Mouse (Mus musculus) central nervous system, embryonic 11.5 days (tissue): ENCODE measurements around the gene H2-D1. TPM values are rescaled to one million over a fixed set of nuclear protein-coding genes. Genes with fewer than 3 reads are reported as not detected.

Experiments used
- polyA plus RNA-seq: library from polyadenylated mRNA; depleted of rRNA; stranded (reverse); fragments of >200 nt; gene quantifications from 2 replicates; pipeline ENCODE4 v1.2.3, GENCODE M21; 2012; rRNA removed

H2-D1 gene
- polyA plus RNA-seq: 19.9 and 27.4 TPM in 2 replicates

DNA sequence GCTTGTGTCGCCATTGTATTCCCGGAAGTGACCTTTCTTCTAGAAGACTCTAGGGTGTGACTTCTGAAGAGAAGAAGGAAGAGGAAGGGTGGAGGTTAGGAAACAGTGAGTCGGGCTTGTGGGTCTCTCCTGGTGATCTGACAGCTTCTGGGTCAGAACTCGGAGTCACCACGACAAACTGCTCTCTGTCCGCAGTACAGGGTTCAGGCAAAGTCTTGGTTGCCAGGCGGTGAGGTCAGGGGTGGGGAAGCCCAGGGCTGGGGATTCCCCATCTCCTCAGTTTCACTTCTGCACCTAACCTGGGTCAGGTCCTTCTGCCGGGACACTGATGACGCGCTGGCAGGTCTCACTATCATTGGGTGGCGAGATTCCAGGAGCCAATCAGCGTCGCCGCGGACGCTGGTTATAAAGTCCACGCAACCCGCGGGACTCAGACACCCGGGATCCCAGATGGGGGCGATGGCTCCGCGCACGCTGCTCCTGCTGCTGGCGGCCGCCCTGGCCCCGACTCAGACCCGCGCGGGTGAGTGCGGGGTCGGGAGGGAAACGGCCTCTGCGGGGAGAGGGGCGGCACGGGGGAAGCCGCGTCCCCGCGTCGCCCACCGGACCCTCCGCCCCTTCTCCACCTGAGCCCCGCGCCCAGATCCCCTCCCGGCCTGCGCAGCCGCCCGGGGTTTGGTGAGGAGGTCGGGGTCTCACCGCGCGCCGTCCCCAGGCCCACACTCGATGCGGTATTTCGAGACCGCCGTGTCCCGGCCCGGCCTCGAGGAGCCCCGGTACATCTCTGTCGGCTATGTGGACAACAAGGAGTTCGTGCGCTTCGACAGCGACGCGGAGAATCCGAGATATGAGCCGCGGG is at the start of gene H2-D1:
Gene H2-D1, plus strand, starts transcription at position 67 of the 859 bp plus-strand sequence.

DNA sequence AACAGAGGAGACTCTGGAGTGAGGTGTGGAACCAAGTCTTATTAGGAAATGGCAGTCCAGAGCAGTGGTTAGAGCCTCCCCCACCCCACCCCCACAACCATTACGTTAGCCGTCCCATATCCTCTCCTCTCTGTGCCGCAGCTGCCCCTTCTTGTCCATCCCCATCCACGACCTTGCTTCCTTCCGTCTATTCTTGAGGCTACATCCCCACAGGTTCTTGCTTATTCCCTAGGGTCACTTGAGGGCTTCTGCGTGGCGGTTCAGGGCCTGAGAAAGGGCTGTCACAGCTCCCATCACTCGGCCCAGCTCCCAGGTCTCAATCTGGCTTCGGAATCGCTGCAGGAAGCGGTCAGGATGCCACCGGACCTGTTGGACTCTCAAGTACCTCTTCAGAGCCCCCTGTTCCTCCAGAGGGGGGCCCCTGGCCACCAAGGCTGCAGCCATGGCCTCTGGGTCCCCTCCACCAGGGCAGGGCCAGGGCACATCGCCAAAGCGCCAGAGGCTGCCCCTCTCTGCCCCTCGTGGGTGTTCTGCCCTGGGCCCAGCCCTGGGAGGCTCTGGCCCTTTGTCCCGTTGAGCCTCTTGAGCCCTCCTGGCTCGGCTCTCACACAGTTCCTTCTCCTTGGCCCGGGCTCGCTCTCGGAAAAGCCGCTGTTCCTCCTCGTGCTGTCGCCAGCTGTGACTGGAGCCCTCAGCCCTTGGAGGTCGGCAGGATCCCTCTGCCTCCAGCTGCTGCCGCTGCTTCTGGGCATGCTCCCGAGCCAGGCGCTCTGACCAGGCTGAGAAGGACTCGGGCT is 42.2 kb upstream of the H2-D1 start, which contains the start of gene Gm16181:
Gene Gm16181, plus strand, starts transcription at position 679 of the 797 bp plus-strand sequence.

DNA sequence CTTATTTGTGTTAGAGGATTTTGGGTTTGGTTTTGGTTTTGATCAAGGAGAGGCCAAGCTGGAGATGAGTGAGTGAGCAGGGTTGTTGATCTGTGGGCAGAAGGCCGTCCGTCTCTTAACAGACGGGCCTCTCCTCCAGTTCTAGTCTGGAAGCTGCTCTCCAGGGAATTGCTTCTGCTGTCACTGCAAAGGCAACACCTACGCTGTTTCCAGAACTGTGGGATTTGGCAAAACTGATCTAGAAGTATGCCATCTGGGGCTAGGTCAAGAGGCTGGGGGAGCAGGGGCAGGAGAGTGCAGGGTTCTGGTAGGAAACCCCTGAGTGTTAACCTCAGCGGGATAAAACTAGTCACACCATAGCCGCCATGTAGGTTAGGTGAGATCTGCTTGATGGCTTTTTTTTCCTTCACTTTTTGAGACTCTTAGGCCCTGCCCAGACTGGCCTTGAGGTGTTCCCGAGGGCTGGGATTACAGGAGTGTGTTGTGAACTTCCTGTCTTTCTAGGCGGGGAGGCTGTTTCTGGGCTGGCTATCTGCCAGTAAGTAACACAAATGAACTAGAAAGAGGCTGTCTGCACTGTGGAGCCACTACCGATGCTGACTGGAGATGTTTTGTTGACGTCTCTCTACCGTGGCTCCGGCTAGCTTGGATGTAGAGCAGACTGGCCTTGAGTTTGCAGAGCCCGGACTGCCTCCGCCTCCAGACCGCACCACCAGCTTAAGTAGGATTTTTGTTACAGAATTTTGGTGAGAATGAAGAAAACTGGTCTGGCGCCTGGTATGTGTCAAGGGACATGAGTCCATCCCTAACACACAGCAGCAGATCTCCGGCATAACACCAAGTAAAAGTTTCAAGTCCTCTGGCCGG is 29.2 kb upstream of the H2-D1 start, which contains the start of gene Atp6v1g2:
Gene Atp6v1g2, plus strand, starts transcription at position 547 of the 867 bp plus-strand sequence.

DNA sequence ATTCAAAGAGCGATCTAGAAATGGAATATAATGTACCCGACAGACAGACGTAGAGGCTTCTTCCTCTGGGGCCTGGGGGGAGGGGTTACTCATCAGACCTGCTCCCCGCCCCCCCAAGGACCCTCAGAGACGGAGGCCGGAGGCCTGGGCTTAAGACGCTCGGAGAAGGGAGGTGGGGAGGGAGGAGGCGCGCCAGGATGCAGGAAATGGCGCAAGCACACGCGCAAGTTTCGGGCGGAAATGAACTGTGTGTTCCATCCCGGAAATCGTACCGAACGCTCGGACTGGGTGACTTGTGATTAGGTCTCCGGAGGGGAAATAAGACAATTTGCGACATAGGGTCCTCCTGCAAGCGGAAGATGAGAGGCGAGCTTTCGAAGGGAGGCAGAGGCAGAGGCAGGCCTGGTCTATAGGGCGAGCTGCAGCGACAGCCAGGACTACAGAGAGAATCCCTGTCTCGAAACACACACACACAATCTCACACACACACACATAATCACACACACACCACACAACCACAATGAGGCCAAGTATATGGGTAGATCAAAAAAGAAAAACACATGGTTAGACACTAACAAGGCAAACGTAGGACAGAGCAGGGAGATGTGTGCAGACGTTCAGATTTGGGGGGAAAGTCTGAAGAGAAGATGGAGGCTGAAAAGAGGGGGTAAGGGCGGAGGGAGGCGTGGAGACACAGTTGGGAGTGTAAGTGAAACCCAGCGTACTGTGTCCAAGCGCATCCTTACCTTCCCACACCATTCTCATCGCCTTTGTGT is 26.7 kb upstream of the H2-D1 start, which contains the start of gene Nfkbil1:
Gene Nfkbil1, minus strand, starts transcription at position 179 of the 776 bp plus-strand sequence.

DNA sequence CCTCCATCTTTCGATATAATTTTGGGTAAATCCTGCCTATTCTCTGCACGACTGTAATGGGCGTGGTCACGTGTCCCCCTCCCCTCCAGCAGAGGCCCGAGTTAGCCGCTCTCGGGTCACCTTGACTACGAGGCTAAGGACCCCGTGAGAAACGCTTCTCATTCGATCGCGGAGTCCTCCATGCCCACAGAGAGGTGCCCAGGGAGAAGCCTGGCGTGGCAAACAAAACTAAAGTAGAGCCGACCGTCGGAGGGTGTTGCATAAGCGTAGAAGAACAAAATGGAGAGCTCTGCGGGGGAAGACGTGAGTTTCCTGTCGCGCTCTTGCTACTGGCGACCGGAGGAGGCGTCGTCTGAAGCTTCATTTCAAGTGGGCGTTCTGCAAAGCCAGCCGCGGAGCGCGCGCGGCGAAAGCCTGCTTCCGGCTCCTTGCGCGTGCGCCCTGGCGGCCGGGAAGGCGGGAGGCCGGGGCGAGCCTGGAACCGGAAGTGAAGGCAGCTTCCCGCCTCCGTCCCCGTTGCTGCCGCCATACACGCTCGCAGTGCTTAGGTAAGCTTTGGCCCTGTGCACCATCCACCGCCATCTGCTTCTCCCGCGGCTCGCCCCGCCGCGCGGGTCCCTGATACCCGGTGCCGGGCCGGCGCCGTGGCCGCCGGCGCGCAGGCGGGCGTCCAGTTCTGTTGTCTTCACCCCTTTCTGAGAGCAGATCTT is 21.1 kb upstream of the H2-D1 start, which contains the start of gene Ddx39b:
Gene Ddx39b, plus strand, starts transcription at position 442 of the 710 bp plus-strand sequence.

Other genes starting within 250 kb of the H2-D1 start
- 0.60 and 0.76 TPM in 2 replicates for gene Vwa7, start 246.2 kb upstream of the H2-D1 start, polyA plus RNA-seq
- 6.4 and 8.8 TPM in 2 replicates for gene Sapcd1, start 234.7 kb upstream of the H2-D1 start, polyA plus RNA-seq
- 6.7 and 11.0 TPM in 2 replicates for gene Msh5, start 216.0 kb upstream of the H2-D1 start, polyA plus RNA-seq
- gene Clic1, start 212.8 kb upstream of the H2-D1 start, polyA plus RNA-seq: 122 and 142 TPM in 2 replicates
- gene Ddah2, start 203.7 kb upstream of the H2-D1 start, polyA plus RNA-seq: 392 and 957 TPM in 2 replicates
- 0.19 and 0.28 TPM in 2 replicates for gene Ly6g6c, start 197.3 kb upstream of the H2-D1 start, polyA plus RNA-seq
- 0.67 and 0.88 TPM in 2 replicates for gene Mpig6b, start 196.5 kb upstream of the H2-D1 start, polyA plus RNA-seq
- gene Ly6g6e, start 185.8 kb upstream of the H2-D1 start, polyA plus RNA-seq: 0.18 and 0.29 TPM in 2 replicates
- 2.5 and 3.0 TPM in 2 replicates for gene Ly6g6d, start 184.7 kb upstream of the H2-D1 start, polyA plus RNA-seq
- 0.83 and 1.1 TPM in 2 replicates for gene Ly6g6f, start 177.1 kb upstream of the H2-D1 start, polyA plus RNA-seq
- gene Abhd16a, start 173.5 kb upstream of the H2-D1 start, polyA plus RNA-seq: 39.3 and 52.2 TPM in 2 replicates
- not detected in 2 replicates for gene Ly6g5c, start 154.5 kb upstream of the H2-D1 start, polyA plus RNA-seq
- 1.1 and 2.1 TPM in 2 replicates for gene Ly6g5b, start 147.3 kb upstream of the H2-D1 start, polyA plus RNA-seq
- gene Gpank1, start 141.3 kb upstream of the H2-D1 start, polyA plus RNA-seq: 19.6 and 31.0 TPM in 2 replicates
- 156 and 178 TPM in 2 replicates for gene Csnk2b, start 140.7 kb upstream of the H2-D1 start, polyA plus RNA-seq
- 5.3 and 13.0 TPM in 2 replicates for gene D17H6S53E, start 136.4 kb upstream of the H2-D1 start, polyA plus RNA-seq
- 10.2 and 22.4 TPM in 2 replicates for gene Apom, start 130.7 kb upstream of the H2-D1 start, polyA plus RNA-seq
- gene Bag6, start 127.6 kb upstream of the H2-D1 start, polyA plus RNA-seq: 201 and 247 TPM in 2 replicates
- gene Prrc2a, start 97.8 kb upstream of the H2-D1 start, polyA plus RNA-seq: 320 and 416 TPM in 2 replicates
- 3.3 and 4.8 TPM in 2 replicates for gene Aif1, start 86.7 kb upstream of the H2-D1 start, polyA plus RNA-seq
- 7.8 and 12.4 TPM in 2 replicates for gene Lst1, start 74.3 kb upstream of the H2-D1 start, polyA plus RNA-seq
- gene Ltb, start 68.3 kb upstream of the H2-D1 start, polyA plus RNA-seq: 0.25 and 0.34 TPM in 2 replicates
- 0.07 and 0.09 TPM in 2 replicates for gene Tnf, start 60.7 kb upstream of the H2-D1 start, polyA plus RNA-seq
- gene Lta, start 57.4 kb upstream of the H2-D1 start, polyA plus RNA-seq: 0.04 and 0.07 TPM in 2 replicates
- not detected in 2 replicates for gene Gm16181, start 41.9 kb upstream of the H2-D1 start, polyA plus RNA-seq
- 17.3 and 17.7 TPM in 2 replicates for gene Atp6v1g2, start 29.1 kb upstream of the H2-D1 start, polyA plus RNA-seq
- gene Nfkbil1, start 26.9 kb upstream of the H2-D1 start, polyA plus RNA-seq: 12.8 and 19.3 TPM in 2 replicates
- gene Ddx39b, start 21.0 kb upstream of the H2-D1 start, polyA plus RNA-seq: 967 and 1,050 TPM in 2 replicates
- gene H2-Q1, start 57.7 kb downstream of the H2-D1 start, polyA plus RNA-seq: 0.04 and 0.06 TPM in 2 replicates
- 0.43 and 1.0 TPM in 2 replicates for gene H2-Q2, start 79.5 kb downstream of the H2-D1 start, polyA plus RNA-seq
- 9.9 and 11.3 TPM in 2 replicates for gene H2-Q4, start 116.9 kb downstream of the H2-D1 start, polyA plus RNA-seq
- gene H2-Q6, start 162.1 kb downstream of the H2-D1 start, polyA plus RNA-seq: 1.5 and 2.1 TPM in 2 replicates
- gene H2-Q7, start 176.4 kb downstream of the H2-D1 start, polyA plus RNA-seq: 15.0 and 17.0 TPM in 2 replicates
- 2.2 and 4.0 TPM in 2 replicates for gene H2-Q10, start 207.4 kb downstream of the H2-D1 start, polyA plus RNA-seq
- gene Pou5f1, start 243.3 kb downstream of the H2-D1 start, polyA plus RNA-seq: 0.24 and 0.57 TPM in 2 replicates